Mouse (Mus musculus): ENCODE measurements at regions not wholly inside any gene's neighbourhood (a gene's known extent, or its start where the extent isn't known, plus 50 kb on each side); places are given as distances from the start of the nearest gene placed in this dataset.
A peak's percentile ranks its signal among the peaks of the same experiment; 100 is the strongest.
"Not testable (repeated sequence)": the region's sequence is repeated elsewhere in the genome, so short reads cannot be mapped to it uniquely, and the experiment has no call there.

DNA sequence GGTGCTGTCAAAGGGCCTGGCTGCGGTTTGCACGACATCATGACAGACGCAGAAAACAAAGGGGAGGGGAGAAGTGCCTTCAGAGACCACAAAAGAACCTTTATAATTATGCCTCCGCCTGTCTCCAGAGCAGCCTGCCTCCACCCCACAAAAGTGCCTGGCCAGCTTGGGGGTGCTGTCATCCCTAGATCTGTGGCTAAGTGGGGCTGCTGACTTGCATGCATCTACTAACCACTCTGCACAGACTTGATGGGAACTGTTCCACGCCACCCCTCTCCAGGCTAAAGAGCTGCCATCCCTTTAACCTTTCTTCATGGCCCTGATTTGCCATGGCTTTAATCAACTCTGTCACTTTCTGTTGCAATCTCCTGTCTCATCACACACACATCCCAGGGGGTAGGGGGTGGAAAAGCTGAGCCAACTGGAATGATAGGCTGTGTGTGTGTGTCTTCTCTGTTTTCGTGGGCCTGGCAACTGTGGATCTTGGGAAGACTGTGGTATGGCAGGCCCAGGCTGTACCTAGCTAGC, 162.4 kb upstream of the Pkdcc start:
- H3K9ac ChIP-seq: no peak overlapping the region
- 44% methylated on average over 6 of the region's 6 CpGs for WGBS
- H3K36me3 ChIP-seq (ENCODE audit: poor library complexity, severe bottlenecking): no peaks in the 10 kb centered on the region
- H3K4me2 ChIP-seq: no peak overlapping the region
- H3K4me1 ChIP-seq: peaks cover 12% of the 10 kb centered on the region; the same call in 1 of the 2 replicates
- no peak; the same call in 1 of the 2 replicates for ATAC-seq
- H3K9me3 ChIP-seq (replicated peaks): no peaks in the 10 kb centered on the region
- no peak overlapping the region for H3K27ac ChIP-seq
- H3K27me3 ChIP-seq: peaks cover 4% of the 10 kb centered on the region; the same call in 1 of the 2 replicates
- H3K4me3 ChIP-seq: no peak overlapping the region

DNA sequence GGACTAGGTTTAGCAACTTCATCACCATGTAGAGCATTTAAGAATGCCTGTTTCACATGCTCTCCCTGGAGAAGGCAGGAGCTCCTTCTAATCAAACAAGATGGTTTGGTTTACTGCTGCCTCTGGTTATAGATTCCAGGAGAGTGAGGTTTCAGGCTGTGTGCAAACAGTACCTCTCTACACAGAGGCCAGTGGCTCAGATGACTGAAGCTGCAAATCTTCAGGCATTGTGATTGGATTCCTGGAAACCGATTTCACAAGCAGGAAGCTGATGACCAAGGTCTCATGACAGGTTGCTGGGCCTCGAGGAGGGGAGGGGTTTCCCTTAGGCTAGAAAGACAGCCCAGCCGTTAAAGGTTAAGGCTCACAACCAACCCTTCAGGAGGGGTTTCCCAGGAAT, 157.3 kb upstream of the Pkdcc start:
- 0 out of 2 replicates have a peak, but pooled peaks cover 3% of the 10 kb centered on the region for H3K4me1 ChIP-seq
- no peak for ATAC-seq
- 53% methylated on average over 3 of the region's 3 CpGs for WGBS
- no peak overlapping the region for H3K27ac ChIP-seq
- H3K4me3 ChIP-seq: no peak overlapping the region
- no peaks in the 10 kb centered on the region for H3K36me3 ChIP-seq (ENCODE audit: poor library complexity, severe bottlenecking)
- H3K4me2 ChIP-seq: no peak overlapping the region
- no peaks in the 10 kb centered on the region for H3K27me3 ChIP-seq
- no peaks in the 10 kb centered on the region for H3K9me3 ChIP-seq (replicated peaks)
- H3K9ac ChIP-seq: no peak overlapping the region

DNA sequence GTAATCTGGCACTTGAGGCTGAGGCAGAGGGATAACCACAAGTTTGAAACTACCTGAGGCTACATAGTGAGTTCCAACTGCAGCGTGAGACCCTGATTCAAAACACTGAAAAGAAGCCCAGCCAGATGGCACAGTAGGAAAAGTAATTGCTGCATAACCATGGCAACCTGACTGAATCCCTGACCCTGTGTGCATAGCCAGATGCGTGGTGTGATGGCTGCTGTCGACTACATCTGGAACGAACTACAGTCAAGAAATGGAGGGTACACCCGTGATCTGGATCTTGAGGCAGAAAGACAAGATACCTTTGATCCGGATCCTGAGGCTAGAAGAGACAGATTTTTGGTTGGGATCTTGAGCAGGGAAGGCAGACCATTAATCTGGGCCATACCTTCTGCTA, 153.2 kb upstream of the Pkdcc start:
- no peak overlapping the region for H3K4me3 ChIP-seq

DNA sequence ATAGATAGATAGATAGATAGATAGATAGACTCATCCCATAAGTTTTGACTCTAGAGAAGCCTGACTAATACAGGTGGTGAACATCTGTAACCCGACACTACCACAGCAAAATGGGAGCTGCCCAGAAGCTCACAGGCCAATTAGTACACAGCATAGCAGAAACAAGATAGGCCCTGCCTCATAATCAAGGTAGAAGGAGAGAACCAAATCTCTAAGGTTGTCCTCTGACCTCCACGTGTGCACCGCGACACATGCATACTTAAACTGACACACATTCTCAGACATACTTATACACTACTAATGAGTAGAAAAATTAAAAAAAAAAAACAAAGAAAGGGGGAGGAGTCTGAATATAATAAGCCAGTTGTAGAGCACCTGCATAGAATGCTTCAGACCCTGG, 151.2 kb upstream of the Pkdcc start:
- Histone ChIP-seq H3K4me1 (0 out of 2 replicates have a peak, but pooled peaks cover 3% of the 10 kb centered on the region), H3K4me3 (no peak overlapping the region), H3K9me3 (replicated peaks) (no peaks in the 10 kb centered on the region), H3K36me3 (ENCODE audit: poor library complexity, severe bottlenecking) (no peaks in the 10 kb centered on the region), H3K27ac (no peak overlapping the region), H3K9ac (no peak overlapping the region), H3K4me2 (no peak overlapping the region), H3K27me3 (no peaks in the 10 kb centered on the region)
- no peak for ATAC-seq
- 29% methylated on average over 4 of the region's 4 CpGs for WGBS

More for the DNA sequence above, 153.2 kb upstream of the Pkdcc start:
- Histone ChIP-seq H3K9ac (no peak overlapping the region), H3K4me1 (0 out of 2 replicates have a peak, but pooled peaks cover 3% of the 10 kb centered on the region), H3K27me3 (no peaks in the 10 kb centered on the region), H3K9me3 (replicated peaks) (no peaks in the 10 kb centered on the region), H3K27ac (no peak overlapping the region), H3K4me2 (no peak overlapping the region), H3K36me3 (ENCODE audit: poor library complexity, severe bottlenecking) (no peaks in the 10 kb centered on the region)
- 62% methylated on average over 6 of the region's 6 CpGs for WGBS
- ATAC-seq: no peak

DNA sequence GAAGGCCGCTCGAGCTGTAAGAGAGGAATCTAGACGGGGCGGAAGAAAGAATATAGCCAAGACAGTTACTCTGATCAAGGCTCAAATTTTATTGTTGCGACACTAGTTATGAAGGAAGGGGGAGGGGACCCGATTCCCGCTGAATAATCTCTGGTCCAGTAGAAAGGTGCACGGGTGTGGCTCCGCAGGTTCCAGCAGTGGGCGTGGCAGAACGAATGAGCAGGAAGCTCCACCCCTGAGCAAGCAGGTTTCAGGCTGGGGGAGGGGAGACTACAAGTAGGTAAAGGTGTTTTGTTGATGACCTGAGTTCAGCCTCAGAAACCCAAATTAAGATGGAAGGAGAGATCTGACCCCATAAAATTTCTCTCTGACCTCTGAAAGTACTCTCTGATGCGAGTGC, 150.7 kb upstream of the Pkdcc start:
- not testable (repeated sequence) for H3K27me3 ChIP-seq; H3K27ac ChIP-seq; H3K9ac ChIP-seq; H3K9me3 ChIP-seq (replicated peaks); H3K4me1 ChIP-seq; H3K36me3 ChIP-seq (ENCODE audit: poor library complexity, severe bottlenecking); ATAC-seq; H3K4me2 ChIP-seq; H3K4me3 ChIP-seq
- WGBS: 19% methylated on average over 12 of the region's 12 CpGs

DNA sequence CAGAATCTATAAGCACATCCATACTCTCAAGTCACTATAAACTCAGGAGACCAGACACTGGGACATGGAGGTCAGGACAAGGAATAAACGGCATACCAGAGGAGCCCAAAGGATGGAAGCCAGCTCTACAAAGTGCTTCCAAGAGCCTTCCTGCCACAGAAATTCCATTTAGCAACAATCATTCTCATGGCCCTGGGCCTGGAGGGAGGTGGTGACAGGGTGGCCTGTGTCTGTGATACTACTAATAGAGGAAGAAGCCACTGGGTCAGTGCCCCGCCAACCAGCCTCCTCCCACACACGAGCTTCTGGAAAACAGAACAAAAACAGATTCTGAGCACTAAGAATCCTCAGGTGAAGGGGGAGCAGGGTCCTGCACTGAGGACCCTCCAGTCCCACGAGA, 145.8 kb upstream of the Pkdcc start:
- ATAC-seq: no peak
- no peak overlapping the region for H3K4me3 ChIP-seq
- no peak overlapping the region for H3K4me2 ChIP-seq
- H3K9ac ChIP-seq: no peak overlapping the region
- H3K27me3 ChIP-seq: no peaks in the 10 kb centered on the region
- no peaks in the 10 kb centered on the region for H3K9me3 ChIP-seq (replicated peaks)
- H3K4me1 ChIP-seq: peaks cover 6% of the 10 kb centered on the region; the same call in 1 of the 2 replicates
- WGBS: 88% methylated on average over 4 of the region's 4 CpGs
- H3K27ac ChIP-seq: no peak overlapping the region
- H3K36me3 ChIP-seq (ENCODE audit: poor library complexity, severe bottlenecking): no peaks in the 10 kb centered on the region

DNA sequence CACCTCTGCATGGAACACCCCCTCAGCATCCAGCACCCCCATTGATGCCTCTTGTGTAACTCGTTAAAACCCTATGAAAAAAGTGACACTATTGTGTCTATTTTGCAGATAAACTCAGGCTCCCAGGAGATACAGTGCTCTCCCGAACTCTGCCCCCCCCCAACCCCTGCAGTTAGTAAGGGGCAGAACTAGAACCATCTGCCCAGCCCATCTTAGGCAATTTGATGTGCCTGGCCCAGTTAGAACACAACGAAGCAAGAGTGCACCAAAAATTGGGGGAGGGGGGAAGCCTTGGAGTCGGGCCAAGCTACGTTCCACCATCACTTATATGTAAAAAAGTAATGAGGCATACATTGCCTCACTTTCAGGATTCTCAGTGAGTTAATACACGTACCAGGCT, 143.3 kb upstream of the Pkdcc start:
- Histone ChIP-seq H3K4me1 (peaks cover 6% of the 10 kb centered on the region; the same call in 1 of the 2 replicates), H3K9me3 (replicated peaks) (no peaks in the 10 kb centered on the region), H3K36me3 (ENCODE audit: poor library complexity, severe bottlenecking) (no peaks in the 10 kb centered on the region), H3K27ac (no peak overlapping the region), H3K4me2 (no peak overlapping the region), H3K4me3 (no peak overlapping the region), H3K27me3 (no peaks in the 10 kb centered on the region), H3K9ac (no peak overlapping the region)
- ATAC-seq: no peak
- 61% methylated on average over 6 of the region's 6 CpGs for WGBS

DNA sequence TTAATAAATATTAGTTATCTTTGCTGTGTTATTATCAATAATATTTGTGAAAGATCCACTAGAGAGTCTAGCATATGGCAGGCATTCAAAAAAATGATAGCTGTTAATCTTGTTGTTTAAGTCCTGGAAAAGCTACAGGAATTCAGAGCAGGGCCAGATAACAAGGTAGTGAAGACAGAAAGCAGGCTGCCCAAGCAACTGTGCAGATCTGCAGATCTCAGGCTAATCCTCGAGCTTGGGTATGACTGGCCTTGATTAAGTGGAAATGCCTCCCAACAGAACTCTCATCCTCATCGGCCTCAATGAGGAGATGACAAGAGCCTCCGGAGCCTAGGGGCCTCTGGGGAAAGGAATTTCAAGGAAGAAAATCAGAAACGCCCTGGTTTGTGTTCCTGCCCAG, 142.9 kb upstream of the Pkdcc start:
- Histone ChIP-seq H3K36me3 (ENCODE audit: poor library complexity, severe bottlenecking) (no peaks in the 10 kb centered on the region), H3K4me2 (no peak overlapping the region), H3K9me3 (replicated peaks) (no peaks in the 10 kb centered on the region), H3K4me1 (peaks cover 6% of the 10 kb centered on the region; the same call in 1 of the 2 replicates), H3K4me3 (no peak overlapping the region), H3K27me3 (no peaks in the 10 kb centered on the region), H3K27ac (no peak overlapping the region), H3K9ac (no peak overlapping the region)
- 85% methylated on average over 4 of the region's 4 CpGs for WGBS
- ATAC-seq: no peak

DNA sequence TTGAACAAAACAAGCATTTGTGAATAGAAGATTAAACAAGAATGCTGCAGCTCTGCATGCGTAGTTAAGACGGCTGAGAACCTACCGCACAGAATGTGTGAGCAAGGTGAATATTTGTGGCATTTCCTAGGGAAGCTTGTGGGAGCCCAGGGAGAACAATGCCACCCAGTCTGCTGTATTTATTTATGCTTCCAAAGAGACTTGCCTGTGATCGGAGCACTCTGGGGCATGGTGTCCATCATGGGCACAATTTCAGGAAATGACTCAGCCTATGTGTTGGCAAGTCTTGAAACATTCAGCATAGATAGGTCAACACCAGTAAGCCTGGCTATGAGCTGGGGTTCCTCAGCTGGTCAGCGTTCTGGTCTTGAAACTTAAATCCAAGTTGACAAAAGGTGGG, 140.2 kb upstream of the Pkdcc start:
- Histone ChIP-seq H3K4me2 (no peak overlapping the region), H3K36me3 (ENCODE audit: poor library complexity, severe bottlenecking) (no peaks in the 10 kb centered on the region), H3K4me3 (no peak overlapping the region), H3K27me3 (peaks cover 8% of the 10 kb centered on the region; the same call in 1 of the 2 replicates), H3K9ac (no peak overlapping the region), H3K9me3 (replicated peaks) (no peaks in the 10 kb centered on the region), H3K4me1 (peaks cover 14% of the 10 kb centered on the region), H3K27ac (no peak overlapping the region)
- 59% methylated on average over 5 of the region's 5 CpGs for WGBS
- no peak for ATAC-seq

DNA sequence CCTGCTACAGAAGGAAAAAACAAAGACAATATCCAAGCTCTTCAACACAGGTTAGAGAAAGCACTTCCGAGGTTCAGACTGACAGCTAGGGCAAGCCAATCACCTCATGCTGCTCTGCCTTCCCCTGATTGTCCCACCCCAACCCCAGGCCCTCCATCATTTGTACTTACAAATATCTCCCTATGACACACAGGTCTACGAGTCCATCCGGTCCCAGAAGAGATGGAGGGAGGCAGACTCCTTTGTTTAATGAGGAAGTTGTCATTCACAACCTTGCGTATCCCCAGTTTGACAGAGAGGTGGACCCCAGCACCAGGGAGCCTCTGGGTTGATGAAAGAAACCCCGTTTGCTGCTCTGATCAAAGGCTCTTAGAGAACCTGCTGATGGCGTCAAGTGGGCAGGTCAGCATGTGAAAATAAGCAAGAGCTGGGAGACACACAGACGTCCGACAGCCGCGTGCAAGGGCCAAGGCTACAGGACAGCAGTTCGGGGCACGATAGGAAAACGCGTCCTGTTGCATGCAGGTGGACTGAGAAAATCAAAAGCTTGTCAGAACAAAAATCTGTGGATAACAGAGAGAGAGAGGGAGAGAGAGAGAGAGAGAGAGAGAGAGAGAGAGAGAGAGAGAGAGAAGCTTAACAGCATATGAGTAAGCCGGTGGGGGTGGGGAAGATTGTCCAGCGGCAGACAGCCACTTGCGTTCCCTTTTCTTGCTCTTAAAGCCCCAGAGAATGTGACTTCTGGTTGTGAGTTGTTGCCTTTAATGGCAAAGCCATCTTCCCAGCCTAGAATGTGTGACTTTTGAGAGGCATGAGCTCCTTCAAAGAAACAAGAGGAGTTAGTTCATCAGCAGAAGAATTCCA, 137.1 kb upstream of the Pkdcc start:
- H3K36me3 ChIP-seq (ENCODE audit: poor library complexity, severe bottlenecking): no peaks in the 10 kb centered on the region
- H3K4me3 ChIP-seq: no peak overlapping the region
- peaks cover 8% of the 10 kb centered on the region for H3K4me1 ChIP-seq
- no peak for ATAC-seq
- H3K27ac ChIP-seq: no peak overlapping the region
- H3K27me3 ChIP-seq: peaks cover 8% of the 10 kb centered on the region; the same call in 1 of the 2 replicates
- peak overlapping the region; percentile 25; the same call in 1 of the 2 replicates for H3K4me2 ChIP-seq
- WGBS: 47% methylated on average over 17 of the region's 17 CpGs
- no peak overlapping the region for H3K9ac ChIP-seq
- H3K9me3 ChIP-seq (replicated peaks): no peaks in the 10 kb centered on the region

DNA sequence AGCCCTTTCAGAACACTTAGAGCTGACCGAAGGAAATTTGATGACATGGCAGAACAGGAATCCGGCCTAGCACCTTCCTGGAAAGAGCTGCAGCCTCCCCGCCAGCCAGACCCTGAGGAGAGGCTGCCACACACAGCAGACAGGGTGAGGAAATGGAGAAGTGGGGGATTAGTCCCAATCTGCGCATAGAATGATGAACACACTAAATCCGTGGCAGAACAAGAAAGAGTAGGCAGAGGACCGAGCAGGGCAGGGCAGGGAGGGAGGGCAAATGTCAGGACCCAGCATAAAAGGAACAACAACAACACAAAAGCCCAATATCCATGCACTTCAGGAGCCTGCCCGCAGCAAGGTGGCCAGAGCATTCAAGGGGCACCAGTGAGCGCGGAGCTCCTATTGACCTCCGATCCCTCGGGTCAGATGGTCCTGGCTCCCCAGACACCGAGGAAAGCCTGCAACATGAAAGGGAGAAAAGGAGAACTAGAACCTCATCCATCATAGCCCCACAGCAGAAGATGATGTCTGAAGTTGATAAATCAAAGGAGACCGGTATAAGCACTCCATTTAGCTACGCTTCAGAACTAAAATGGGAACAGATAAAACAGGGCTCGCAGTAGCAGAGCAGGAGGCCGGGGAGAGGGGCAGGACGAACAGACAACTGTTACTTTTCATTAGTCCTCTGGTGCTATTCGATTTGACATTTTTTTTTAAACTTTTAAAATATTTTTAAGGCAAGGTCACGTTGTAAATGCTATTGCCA, 136.3 kb upstream of the Pkdcc start:
- Histone ChIP-seq H3K4me3 (no peak overlapping the region), H3K9me3 (replicated peaks) (no peaks in the 10 kb centered on the region), H3K27me3 (peaks cover 8% of the 10 kb centered on the region; the same call in 1 of the 2 replicates), H3K27ac (no peak overlapping the region), H3K4me2 (peak overlapping the region; percentile 25; the same call in 1 of the 2 replicates), H3K4me1 (peaks cover 8% of the 10 kb centered on the region), H3K9ac (no peak overlapping the region), H3K36me3 (ENCODE audit: poor library complexity, severe bottlenecking) (no peaks in the 10 kb centered on the region)
- 38% methylated on average over 19 of the region's 19 CpGs for WGBS
- ATAC-seq: no peak

DNA sequence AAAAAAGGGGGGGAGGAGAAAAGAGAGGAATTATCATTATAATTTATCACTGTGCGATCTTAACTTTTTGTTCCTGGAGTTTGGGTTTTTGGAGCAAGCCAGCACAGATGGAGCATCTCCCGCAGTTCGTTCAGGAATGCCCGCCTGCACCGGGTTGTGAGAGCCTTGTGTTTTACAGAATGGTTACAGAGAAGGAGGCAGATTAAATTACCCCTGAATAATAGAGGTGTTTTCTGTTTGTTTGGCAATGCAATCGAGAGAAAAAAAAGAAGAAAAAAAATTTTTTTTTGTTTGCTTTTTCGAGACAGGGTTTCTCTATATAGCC, 135.8 kb upstream of the Pkdcc start:
- no peak overlapping the region for H3K9ac ChIP-seq
- H3K9me3 ChIP-seq (replicated peaks): no peaks in the 10 kb centered on the region
- no peak overlapping the region for H3K4me2 ChIP-seq
- ATAC-seq: no peak
- 80% methylated on average over 7 of the region's 7 CpGs for WGBS
- no peaks in the 10 kb centered on the region for H3K36me3 ChIP-seq (ENCODE audit: poor library complexity, severe bottlenecking)
- no peak overlapping the region for H3K27ac ChIP-seq
- peaks cover 8% of the 10 kb centered on the region; the same call in 1 of the 2 replicates for H3K27me3 ChIP-seq
- H3K4me3 ChIP-seq: no peak overlapping the region
- peaks cover 8% of the 10 kb centered on the region for H3K4me1 ChIP-seq
